Mouse (Mus musculus): ENCODE measurements around the gene Riox1.
A peak's percentile ranks its signal among the peaks of the same experiment; 100 is the strongest.
"Not testable (repeated sequence)": the region's sequence is repeated elsewhere in the genome, so short reads cannot be mapped to it uniquely, and the experiment has no call there.

Gene Riox1

DNA sequence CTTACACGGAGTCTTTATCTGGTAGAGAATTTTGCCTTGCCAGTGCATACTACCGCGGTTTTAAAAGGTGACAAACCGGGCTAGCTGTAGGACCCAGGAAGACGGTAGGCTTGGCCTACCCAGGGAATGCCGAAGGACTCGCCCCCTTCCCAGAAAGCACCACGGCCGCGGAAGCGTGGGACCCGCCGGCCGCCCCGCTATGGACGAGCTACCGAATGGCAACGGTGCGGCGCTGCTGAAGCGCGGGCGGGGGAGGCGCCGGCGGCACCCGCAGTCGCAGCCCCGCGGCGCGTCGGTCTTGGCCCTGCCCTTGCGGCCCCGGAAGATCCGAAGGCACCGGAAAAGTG, at the start of gene Riox1:
Gene Riox1 (plus strand): TSS at position 116 of the 347 bp plus-strand sequence.
- peak; percentile 90 to 91 for DNase-seq

DNA sequence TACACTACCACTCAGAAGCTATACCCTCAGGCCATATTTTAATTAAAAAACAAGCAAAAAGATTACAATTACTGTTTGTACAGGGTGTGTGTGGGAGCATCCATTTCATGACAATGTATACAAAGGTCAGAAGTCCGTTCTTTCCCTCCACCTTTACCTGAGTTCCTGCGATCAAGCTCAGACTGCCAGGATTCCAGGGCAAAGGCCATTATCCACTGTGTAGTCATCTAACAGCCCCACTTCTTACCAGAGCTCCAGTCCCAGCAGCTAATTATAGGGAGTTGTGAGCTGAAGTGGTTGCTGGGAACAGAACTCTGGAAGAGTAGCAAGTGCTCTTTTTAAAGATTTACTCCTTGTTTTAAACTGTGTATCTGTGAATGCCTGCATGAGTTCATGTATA, 40.0 kb upstream of the Riox1 start:
- DNase-seq = peak; percentile 36 to 45

DNA sequence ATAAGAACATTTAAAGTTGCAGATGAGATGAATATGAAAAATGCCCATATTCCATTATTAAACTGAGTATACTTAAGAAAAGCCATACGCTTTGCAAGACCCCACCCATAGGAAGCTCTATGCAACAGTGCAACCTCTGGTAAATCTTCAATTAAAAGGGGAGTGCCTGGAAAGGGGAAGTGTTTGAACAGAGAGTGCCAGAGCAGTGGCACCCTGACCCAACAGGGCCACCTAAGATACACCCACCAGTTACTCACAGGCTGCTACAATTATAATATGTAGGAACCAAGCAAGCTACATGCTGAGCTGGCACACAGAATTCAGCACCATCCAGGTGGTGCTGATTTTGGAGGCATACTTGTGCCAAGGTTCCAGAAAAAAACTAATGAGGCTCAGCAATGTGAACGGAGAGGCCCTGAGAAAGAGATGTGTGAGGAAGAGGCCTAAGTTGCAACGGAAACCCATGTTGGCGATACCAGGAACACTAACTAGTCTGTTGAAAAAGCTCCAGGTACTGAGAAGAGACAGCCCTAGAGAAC, 36.1 kb upstream of the Riox1 start:
- no peak for DNase-seq

DNA sequence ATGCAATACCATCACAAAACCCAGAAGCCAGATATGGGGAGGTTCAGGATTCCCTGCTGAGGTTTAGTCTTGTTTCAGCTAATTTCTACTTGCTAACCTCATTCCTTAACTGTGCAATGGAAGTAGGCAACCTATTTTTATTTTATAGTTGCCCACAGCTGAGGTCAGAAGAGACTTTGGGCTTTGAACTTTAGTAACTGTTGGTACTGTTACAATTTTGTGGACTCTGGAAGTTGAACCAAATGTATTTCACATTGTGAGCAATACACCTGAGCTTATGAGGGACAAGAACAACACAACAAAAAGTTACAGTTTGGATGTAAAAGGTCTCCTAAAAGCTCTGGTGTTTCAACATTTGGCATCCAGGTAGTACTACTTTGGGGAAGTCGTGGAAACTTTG, 35.6 kb upstream of the Riox1 start:
- DNase-seq = no peak

DNA sequence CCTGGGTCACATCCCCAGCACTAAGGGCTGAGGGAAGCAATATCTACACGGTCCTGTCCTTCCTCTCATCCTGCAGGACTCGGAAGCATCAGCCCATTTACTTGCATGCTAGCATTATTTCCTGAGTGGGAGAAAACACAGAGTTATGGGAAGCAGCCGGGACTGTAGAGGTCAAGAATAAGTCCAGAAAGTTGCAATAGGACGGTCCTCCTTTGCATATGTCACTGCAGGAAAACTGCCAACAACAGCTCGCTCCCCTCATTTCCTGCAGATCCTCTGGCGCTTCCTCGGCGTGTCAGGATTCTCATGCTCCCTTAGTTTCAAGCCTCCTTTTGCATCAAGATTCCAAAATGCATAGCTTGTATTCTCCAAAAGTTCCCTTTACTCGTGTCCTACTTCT, 33.5 kb upstream of the Riox1 start:
- DNase-seq = peak; percentile 45 to 46

DNA sequence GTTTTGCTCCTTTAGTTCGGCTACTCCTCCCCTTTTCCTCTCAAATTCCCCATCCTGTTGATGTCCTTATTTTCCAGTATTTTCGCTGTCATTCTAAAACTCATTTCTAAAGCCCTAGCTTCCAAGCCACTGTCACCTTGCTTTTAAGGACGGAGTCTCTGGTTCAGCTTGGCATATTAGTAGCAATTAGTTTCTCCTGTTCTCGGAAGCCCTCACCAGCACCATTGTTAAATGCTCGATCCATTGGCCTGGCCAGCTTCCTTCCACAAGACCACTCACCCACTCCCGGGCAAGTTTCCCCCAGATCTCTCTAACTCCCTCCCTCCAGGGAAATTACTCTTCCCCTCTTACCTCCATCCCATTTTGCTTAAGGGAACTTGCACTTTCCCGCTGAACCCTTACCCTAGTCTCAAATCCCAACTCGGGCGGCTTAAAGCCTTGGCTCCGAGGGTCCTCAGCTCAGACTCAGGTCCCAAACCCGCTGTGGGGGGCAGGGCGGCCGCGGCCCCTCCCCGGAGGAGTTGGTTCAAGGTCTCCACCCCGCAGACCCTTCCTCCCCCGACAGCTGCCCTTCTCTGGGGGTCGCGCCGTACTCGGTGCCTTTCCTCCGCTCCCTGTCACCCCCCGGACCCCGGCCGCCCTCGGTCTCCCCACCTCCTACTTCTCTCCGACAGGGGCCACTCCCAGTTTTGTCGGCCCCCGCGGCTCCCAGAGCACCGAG, 29.5 kb upstream of the Riox1 start:
- peak in 1 of 2 experiments; percentile 45 for DNase-seq

DNA sequence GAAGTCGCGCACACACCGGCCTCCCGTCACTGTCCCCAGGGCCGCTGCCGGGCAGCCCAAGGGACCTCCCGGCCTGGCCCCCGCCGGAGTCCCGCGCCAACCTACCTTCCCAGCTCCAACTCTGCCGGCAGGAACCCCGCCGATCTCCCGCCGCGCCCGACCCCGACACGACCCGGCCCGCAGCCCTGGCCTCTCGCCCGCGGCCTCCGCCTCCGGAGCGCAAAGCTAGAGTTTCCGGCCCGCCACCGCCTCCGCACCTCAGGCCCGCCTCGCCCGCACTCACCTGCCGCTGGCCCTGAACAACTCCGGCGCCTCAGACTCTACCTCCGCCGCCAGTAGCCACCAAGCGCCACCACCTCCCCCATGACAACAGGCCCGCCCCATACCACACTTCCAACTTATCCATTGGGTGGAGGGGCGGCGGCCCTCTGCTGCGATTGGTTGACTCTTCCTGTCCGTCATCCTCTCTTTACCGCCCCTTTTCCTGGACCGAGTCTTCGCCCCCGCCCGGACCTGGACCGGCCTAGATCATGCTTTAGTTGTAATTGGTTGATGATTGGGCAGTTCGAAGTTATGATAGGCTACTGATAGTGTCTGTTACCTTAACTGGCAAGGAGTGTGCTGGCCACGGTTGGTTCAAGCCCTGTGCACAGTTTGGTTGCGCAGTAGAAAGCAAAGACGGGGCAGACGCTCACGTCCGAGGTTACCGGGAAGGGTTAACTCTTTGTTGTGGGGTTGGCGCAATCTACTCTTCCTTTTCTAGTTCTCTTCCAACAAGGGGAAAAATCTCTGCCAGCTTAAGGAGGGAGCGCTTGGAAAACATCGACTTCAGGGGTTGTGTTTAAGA, 28.6 kb upstream of the Riox1 start, which contains the start of gene Numb:
Gene Numb (minus strand): TSS at position 400 of the 847 bp plus-strand sequence.
- peak; percentile 97 to 99 for DNase-seq

DNA sequence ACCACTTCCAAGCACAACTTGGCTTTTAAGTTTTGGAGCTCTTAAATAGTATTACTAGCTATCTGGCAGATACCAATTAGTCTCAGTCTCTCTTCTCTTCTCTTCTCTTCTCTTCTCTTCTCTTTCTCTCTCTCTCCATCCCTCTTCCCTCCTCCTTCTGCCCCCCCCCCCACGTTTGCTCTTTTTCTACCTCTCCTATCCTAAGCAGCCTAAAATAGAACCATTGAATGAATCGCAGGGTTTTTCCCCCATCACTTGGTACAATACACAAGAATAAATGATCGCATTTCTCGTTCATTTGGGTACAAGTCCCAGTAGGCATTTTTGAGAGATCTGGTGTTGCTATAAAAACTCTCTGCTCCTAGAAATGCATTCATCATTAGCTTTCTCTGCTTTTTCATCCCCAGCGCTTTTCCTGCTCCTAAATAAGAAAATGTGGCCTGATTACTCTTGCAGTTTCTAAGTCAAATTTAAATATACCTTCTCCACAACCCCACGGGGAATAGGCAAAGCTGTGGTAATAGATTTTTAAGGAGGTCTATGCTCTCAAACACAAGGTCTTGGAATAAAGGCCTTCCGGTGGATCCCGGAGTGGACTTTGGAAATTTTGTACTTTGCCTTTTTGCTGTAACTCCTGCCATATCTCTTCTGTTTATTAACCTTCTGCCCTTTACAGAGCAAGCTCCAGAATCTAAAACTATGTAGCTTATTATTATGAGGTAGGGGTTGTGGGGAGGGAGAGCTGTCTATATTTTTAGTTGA, 27.5 kb upstream of the Riox1 start:
- DNase-seq = peak; percentile 42 to 60

DNA sequence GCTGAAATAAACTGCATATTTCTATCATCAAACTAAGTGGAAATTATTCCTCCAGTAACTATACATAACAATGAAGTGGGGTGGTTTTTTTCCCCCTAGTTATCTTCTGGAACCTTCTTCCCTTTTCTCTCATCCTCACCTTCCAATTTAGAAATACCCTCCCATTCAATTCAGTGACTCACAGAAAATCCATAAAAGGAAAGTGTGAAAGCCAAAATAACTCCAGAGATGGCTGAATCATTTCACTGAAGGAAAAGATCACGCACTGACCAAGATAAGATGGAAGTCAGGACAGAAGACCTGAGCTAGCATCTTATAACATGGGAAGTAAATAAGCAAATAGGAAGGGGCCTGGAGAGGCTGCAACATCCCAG, 26.9 kb upstream of the Riox1 start:
- no peak for DNase-seq

DNA sequence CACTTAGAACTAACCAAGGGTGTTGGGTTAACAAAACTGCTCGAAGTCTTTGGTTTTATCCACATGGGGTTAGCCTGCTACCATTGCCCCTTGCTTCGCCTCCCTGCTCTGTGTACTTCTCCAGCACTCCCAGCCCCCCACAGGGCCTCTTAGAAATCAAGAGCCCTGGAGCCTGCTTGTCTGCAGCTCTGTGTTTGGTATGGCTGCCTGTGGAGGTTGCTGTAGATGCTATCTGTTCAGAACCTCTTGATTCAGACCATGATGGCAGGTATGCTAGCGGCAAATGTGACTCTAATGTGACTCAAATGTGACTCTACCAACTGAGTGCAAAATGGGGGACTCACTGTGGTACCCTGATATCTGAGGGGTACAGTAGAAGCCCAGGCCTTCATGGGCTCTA, 26.1 kb upstream of the Riox1 start:
- no peak for DNase-seq

DNA sequence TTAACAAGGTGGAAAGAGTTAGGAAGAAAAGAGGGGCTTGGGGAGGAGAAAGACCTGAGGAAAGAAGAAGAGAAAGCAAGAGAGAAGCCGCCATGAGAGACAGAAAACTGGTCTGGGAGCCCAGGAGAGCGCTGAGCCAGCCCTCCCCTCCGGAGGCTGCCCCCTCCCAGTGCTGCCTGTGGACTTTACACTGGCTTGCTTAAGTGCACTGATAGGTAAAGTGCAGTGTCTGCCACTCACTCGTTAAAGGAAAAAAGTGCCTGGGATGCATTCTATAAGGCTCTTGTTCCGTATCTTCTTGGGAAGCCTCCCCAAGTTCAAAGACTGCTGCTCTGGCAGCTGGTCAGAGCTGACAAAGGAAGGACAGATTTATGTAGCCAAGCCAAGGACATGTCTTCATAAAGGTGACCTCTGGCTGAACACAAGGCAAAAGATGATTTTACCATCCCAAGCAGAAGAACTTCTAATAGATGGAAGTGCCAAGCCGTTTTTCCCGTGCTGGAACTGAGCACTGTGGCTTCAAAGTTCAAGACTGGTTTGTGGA, 25.2 kb upstream of the Riox1 start:
- peak; percentile 53 to 56 for DNase-seq

DNA sequence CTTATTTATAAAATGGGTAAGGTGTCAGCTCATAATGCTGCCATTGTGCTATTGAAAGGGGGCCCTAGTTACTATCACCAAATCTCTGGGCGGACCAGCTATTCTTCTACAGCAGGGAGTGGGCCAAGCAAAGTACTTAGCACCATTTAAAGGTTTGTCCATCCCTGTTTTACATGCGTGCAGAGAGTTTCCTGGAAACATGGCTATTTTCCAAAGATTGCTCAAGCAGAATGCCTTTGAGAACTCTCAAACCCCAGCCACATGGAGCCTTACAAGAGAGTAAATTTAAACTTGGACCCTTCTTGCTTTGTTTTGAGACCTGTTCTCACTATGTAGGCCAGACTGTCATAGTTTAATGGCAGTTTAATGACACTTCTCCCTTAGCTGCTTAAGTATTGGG, 24.3 kb upstream of the Riox1 start:
- no peak for DNase-seq

DNA sequence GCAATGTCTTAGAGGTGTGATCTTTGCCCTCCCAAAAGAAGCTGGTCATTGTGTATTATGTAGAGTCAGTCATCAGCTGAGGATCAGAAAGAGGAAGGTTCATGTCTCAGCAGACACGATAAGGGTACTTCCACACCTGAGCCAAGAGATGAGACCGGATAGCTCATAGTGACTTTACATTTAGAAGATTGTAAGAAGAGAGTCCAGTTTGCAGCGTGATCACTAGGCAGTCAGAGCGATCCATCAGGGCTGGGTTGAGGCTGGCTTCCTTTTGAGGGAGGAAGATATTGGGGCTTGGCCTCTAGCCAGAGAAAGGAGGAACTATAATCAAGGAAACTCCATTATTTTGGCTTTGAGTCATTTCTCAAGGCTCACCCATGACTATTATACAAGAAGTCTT, 22.7 kb upstream of the Riox1 start:
- peak; percentile 45 to 66 for DNase-seq

DNA sequence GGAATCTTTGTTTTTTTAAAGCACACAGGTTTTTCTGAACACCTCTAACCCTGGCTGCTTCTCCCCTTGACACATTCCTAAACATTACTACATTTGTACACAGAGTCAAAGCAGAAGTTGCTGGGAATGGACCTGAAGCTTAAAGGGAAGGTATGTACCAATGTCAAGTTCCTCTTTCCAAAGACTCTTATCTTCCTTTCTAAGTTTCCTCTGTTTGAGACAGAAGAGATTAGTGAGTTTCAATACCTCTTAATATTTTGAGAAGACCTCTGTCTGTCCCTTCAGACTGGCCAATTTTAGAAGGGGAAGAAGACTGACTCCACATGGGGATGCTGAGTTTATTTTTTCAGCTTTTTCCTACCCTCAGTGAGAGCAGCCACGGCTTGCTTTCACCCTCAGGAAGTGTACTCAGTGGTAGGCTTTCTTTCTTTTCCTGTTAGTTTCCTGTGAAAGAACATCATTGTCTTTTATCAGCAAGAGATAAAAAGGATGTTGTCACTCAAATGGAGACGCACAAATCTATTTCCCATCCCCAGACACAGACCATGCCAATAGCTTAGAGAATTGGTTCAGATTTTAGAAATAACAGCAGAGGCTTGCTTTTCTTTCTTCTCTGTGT, 21.1 kb upstream of the Riox1 start:
- DNase-seq = no peak

DNA sequence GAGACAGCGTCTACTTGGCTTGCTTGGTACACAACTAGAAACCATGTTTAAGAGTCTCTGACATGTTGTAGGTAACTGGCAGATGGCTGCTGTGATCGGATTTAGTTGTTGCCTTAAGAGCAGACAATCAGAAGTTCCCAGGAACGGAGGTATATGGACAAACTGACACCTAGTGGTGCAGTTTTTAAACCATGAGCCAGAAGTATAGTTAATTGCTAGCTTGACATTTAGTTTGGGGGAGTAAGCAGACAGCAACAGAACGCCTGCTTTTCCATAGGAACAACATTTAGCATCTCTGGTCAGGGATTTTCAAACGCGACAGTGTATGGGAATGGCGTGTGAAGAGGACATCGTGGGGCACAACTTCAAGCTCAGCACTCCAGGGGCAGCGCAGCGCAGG, 12.8 kb upstream of the Riox1 start:
- DNase-seq = no peak

DNA sequence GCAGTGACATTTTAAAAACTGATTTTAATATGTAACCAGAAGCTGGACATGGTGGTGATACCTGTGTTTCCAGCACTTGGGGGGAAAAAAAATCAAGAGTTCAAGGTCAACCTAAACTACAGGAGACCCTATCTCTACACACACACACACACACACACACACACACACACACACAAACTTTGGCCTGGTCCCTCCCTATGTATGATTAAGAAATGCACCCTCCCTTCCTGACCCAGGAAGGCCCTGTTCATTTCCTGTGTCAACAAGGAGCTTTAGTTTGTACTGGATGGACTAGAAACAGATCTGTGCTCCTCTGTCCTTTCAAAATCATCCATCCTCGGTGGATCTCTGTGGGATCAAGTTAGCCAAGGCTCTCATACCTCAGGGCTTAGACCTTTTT, 11.8 kb upstream of the Riox1 start:
- not testable (repeated sequence) for DNase-seq

DNA sequence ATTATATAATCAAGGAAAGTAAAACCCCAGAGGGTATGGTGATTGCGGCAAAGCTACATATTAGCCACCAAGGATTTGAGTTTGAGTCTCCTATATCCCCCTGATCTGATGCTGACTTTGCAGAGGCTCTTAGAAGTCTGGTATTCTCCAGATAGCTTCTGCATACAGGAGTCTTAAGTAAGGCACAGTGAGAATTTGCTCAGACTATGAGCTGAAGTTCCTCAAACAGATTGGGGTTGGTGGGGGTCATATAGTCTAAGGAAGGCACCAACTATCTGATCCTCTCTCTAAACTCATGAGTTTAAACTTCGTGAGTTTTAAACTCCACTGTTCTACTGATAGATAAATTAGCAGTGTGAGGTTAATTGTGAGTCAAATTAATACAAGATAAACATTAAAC, 11.1 kb upstream of the Riox1 start:
- DNase-seq = no peak

DNA sequence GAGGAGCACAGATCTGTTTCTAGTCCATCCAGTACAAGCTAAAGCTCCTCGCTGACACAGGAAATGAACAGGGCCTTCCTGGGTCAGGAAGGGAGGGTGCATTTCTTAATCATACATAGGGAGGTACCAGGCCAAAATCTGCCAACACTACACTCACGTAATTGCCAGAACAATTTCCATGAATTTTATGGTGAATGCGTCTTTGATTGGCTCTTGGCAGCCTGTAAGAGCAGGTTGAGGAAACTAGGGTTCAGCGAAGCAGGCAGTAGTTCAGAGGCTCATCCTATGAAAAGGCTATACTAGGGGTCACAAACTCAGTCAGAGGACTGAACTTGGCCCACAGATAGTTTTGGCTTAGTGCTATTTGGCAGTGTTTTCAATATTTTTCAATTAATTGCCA, 10.4 kb upstream of the Riox1 start:
- no peak for DNase-seq

DNA sequence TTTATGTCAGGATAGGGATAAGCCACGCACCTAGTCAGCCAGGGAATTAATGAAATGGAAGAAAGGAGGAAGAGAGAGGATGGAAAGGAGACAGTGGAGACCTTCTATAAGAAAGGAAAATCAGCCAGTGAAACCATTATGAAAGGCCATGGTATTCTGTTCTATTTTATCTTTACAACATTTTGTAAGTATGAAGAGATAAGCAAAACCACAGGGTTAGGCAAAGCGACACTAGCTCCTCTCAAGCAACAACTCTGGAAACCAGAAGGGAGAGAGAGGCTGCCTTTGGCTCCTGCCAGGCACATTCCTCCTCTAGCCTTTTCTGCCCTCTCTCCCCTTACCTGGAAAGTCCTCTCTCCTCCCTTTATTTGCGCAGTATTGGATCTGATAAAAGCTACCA, 8.5 kb upstream of the Riox1 start:
- no peak for DNase-seq

DNA sequence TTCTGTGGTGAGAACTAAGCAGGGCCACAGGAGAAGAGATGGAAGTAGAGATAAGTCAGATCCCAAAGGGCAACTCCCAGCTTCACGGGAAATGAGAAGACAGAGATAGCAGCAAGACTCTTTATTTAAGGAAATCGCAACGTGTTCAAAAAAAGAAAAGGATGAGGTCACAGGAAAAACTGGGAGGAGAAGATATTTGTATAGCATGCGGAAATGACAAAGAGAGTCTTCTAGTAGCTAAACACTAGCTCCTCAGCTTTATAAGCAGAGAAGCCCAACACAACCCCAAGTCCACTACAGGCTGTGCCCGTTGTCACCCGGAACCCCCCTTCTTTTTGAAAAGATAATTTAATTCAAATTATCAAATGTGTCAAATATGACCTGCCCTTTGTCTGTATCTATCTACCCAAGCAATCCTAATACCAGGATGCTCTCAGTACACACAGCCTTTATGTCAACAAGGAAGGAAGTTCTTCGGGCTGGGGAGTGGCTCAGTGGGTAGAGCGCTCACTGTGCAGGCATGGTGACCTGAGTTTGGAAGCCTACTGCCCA, 3.1 kb upstream of the Riox1 start:
- peak; percentile 35 to 60 for DNase-seq

DNA sequence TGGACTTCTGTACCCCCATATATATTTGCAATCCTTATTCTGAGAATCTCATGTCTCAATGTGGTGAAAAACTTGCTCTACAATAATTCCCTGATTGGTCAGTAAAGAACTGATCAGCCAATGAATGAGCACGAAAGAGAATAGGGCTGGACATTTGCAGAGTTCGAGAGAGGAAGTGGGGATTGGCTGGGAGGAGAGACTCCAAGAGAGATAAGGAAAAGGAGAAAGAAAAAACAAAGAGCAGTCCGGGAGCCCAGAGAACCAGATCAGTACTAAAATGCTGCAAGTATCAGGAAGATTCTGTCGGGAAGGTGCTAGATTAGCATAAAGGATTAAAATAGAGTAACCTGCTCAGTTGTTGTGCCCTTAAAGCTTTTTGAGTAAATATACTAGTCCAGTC, 1.4 kb upstream of the Riox1 start:
- DNase-seq = no peak
